Mouse (Mus musculus) layer of hippocampus, adult 8-10 months (tissue): Measurements from ENCODE around the gene Ypel3. TPM values are rescaled to one million over a fixed set of nuclear protein-coding genes. Genes with fewer than 3 reads are reported as not detected.
"Not testable (repeated sequence)": the region's sequence is repeated elsewhere in the genome, so short reads cannot be mapped to it uniquely, and the experiment has no call there.

Source experiments
- DNase-seq, 2 experiments: peaks; one replicate each; pipeline ENCODE4 v3.0.0; 2022; ENCODE audit warnings: low spot score in 2 of 2
- total RNA-seq, 4 experiments: library from RNA; stranded (reverse); gene quantifications; 2 replicates each; pipeline ENCODE4 v1.2.4; 2022

Gene Ypel3
- total RNA-seq, 4 experiments from 2014 or later: 236 to 283 (median 255) TPM

DNA sequence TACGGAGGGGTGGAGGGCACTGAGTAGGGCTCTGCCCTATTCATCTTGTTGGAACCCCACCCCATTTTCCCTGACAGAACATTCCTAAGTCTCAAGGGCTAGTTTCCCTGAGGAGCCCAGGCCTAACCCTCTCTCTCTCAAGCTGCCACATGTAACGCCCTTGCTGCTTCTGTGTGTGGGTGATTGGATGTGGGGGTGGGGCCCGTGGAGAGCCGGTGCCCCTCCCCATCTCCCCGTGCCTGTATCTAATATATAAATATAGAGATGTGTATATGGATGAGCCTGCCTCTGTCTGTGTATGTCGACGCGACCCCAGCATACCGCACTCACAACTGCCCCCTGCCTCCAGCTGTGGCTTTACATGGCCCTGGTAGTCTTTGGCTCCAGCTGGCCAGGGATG lies 11.2 kb upstream of the Ypel3 start:
- DNase-seq: no peak

DNA sequence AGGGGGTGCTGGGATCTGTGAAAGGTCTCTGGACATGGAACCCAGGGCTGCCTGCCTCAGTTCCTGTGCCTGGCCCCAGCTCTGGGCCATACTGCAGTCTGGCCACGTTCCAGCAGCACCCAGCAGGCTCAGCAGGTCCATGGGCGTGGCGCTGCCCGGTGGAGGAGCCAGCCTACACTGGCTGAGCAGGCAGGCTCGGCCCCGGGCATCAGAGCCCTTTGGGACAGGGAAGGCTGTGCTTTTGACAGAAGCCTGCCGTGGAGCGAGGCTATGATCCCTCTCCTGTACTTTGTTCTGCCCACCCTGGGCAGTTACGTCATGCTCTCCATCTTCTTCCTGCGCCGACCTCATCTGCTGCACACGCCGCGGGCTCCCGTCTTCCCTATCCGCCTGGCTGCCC lies 10.6 kb upstream of the Ypel3 start, which contains the start of gene Gdpd3:
Gdpd3 (plus strand) TSS at position 134 of the 400 bp plus-strand sequence.
- DNase-seq: no peak

DNA sequence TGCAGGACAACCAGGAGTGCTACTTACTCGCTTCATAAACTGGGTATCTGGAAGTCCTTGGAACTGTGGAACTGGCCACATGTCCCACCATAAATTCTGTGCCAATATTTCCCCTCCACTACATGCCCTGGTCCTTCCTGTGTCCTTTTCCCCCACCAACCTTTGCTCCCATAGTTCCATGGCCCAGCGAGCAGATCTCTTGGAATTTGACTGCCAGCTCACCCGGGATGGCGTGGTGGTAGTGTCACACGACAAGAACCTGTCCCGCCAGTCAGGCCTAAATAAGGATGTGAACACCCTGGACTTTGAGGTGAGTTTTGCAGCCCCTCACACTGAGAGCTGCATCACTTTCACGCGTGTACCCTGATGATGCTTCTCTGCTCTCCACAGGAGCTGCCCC lies 9.8 kb upstream of the Ypel3 start:
- no peak for DNase-seq

DNA sequence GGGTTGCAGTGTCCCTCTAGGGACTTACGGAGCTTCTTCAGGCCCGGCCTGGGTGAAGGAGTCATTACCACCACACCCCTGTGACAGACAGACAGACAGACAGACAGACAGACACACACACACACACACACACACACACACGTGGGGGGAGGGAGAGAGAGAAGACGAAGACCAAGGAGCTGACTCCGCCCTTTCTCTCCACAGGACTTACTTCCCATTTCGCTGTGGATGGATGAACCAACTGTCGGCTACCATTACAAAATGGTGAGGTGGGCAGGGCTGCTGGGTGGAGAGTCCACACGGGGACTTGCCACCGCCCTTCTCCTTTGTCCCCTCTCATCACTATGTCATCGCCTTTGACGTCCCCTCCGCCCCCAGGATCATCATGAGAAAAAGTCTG lies 6.0 kb upstream of the Ypel3 start:
- DNase-seq: no peak

DNA sequence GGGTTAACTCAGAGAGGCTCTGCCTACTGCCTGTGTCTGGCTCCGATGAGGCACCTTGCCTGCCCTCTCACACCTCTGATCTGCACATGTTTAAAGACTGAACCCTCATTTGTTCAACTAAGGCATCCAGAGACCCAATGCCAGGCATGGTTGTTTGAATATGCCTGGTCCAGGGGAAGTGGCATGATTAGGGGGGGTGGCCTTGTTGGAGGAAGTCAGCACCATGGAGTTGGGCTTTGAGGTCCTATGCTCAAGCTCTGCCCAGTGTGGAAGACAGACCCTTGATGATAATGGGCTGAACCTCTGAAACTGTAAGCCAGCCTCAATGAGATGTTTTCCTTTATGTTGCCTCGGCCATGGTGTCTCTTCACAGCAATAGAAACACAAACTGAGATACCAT lies 3.4 kb upstream of the Ypel3 start:
- DNase-seq: no peak

DNA sequence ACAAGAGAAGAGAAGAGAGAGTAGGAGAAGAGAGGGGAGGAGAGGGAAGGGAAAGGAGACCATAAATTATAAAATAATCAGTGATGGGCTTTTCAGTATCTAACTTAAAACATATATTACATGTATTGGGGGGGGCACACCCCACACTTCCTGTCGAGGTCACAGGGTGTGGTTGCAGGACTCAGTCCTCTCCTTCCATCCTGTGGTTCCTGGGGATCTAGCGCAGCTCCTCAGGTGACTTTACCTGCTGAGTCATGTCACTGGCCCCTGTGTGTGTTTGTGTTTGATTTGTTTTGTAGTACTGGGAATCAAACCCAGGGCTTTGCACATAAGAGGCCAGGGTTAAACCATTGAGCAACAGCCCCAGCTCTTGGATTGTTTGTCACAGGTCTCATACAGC lies 2.3 kb upstream of the Ypel3 start:
- DNase-seq: no peak

DNA sequence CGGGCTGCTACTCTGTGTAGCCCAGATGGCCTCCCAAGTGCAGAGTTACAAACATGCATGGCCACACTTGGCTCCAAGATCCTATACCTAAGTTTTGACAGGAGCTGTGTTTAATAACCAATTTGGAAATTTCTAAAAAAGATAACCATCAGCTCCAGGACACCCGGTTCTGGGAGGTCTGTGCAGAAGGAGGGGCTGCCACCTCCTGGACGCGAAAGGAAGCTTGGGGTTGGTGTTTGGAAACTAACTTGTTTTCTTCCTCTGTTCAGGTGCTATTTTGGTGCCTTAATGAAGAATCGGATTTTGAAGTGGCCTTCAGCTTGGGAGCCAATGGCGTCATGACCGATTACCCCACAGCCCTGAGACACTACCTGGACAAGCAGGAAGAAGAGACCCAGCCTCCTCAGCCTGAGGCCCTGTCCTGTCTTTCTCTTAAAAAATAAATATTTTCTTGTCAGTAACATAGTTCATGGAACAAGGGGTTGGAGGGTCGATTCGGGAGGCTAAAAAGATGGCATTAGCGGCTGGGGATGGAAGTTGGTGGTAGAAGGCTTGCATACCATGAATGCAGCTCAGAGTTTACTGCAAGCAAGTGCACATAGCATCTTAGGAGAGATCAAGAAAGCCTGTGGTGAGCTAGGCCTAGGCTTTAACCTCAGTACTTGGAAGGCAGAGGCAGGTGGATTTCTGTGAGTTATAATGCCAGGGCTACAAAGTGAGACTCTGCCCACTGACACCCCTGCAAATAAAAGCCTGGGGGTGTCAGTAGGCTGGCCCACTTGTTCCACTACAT lies 1.4 kb upstream of the Ypel3 start:
- DNase-seq: no peak

DNA sequence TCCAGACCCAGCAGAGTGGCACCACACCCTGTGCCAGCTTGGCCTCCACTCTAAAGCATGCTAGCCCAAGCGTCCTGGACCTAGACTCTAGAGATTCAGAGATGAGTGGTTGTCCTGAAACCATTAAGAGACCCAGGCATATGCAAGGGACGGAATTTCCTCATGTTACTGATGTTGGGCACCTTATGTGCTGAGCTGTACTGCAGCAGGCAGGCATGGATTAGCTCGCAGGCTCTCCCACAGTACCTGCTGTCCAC lies 849 bp upstream of the Ypel3 start:
- DNase-seq: no peak

DNA sequence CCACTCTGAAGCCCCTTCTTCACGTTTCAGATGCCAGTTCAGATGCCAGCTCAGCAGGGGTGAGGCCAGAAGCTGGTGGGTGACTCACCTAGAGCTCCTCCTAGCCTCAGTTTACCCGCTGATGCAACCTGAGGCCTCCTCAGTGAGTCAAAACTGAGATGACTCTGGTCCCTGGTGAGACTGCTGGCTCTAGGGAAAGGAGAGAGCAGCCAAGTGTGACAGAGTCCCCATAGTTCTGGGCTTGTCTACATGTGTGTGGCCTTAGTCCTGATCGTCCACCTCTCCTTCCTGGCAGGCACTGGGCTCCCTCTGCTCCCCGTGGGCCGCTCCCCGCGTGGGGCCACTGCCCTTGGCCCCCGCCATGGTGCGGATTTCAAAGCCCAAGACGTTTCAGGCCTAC lies 721 bp downstream of the Ypel3 start:
- no peak for DNase-seq

DNA sequence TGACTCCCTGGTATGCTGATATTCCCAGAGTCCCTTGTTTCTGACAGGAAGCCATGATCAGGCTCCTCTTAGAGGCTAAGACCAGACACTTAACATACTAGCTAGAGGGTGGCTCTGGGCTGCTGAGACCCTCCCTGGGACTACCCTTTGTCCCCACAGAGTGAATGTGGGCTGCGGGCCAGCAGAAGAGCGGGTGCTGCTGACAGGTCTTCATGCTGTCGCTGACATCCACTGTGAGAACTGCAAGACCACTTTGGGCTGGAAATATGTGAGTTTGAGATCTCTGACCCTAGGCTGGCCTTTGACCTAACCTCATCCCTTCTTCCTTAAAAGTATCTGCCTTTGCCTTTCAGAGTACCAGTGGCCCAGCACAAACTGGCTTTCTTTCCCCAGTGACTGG lies 1.4 kb downstream of the Ypel3 start:
- no peak for DNase-seq

DNA sequence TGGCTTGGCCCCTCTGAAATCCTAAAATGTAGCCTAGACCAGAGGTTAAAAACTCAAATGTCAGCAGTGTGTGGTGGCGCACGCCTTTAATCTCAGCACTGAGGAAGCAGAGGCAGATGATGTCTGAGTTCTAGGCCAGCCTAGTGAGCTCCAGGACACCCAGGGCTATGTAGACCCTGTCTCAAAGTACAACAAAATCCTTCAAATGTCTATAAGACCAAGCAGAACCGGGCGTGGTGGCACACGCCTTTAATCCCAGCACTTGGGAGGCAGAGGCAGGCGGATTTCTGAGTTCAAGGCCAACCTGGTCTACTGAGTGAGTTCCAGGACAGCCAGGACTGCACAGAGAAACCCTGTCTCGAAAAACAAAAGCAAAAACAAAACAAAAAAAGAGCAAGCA lies 2.3 kb downstream of the Ypel3 start:
- not testable (repeated sequence) for DNase-seq

DNA sequence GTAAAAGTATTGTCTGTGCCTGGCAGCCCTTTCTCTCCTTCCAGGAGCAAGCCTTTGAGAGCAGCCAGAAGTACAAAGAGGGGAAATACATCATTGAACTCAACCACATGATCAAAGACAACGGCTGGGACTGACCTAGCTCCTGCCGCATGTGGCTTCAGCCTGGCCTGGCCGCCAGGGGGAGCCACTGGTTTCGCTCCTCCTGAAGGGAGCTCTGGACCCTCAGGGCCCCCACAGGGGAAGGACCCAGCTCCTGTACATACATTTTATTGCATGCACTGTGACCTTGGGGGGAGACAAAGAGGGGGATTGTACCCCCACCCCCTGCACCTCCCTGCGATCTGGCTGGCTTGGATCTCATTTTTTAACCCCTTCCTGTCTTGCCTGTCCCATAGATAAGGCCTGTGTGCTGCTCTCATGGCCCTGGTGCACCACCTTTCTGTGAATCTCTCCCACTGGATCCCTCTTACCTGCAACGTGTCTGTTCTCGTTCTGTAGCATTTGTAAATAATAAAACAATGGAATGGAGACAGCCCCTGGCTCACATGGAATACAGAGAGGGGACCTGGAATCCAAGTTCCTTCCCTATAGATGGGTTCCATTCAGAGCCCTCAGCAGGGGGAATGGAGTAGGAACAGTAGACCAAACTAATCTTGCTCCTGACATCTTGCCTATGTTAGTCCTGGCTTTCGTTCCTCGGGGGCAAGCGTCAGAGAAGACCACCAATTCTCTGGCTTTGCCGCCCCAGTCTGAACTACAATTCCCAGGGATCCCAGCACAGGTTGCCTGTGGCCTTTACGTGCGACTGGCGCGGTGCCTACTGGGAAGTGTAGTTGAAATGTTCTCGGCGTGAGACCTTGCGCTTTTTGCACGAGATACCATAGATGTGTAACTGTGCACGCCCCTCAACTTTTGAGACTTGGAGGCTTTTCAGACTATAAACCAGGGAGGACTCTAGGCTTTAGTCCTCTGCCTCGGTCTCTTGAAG lies 3.5 kb downstream of the Ypel3 start:
- peak; percentile 76 to 85 for DNase-seq

DNA sequence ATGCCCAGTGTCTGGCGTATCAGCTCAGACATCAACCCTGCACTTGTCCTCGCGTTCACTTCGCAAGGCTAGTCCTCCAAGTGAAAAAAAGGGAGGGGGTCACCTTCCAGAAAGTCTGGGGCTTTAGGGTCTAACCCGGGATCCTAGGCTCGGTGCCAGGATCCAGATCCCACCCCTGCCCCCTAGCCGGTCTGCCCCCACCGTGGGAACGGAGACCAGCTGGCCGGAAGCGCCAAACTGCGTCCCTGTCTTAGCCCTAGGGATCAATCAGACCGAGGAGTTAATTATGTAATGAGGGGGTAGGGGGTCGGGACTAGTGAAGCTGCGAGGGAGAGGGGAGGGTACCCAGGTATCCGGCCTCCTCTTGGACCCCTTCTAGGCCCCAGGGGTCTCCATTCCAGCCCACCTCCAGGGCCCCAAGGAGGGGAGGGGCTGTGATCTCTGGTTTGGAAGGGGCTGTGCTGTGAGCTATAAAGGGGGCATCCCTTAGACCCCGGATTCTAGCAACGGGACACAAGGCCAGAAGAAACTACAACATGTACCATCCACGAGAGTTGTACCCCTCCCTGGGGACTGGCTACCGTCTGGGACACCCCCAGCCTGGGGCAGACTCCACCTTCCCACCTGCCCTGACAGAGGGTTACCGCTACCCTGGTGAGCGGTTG lies 4.3 kb downstream of the Ypel3 start, which contains the start of gene Tbx6:
Tbx6 (plus strand) TSS at position 513 of the 665 bp plus-strand sequence.
- DNase-seq: no peak

DNA sequence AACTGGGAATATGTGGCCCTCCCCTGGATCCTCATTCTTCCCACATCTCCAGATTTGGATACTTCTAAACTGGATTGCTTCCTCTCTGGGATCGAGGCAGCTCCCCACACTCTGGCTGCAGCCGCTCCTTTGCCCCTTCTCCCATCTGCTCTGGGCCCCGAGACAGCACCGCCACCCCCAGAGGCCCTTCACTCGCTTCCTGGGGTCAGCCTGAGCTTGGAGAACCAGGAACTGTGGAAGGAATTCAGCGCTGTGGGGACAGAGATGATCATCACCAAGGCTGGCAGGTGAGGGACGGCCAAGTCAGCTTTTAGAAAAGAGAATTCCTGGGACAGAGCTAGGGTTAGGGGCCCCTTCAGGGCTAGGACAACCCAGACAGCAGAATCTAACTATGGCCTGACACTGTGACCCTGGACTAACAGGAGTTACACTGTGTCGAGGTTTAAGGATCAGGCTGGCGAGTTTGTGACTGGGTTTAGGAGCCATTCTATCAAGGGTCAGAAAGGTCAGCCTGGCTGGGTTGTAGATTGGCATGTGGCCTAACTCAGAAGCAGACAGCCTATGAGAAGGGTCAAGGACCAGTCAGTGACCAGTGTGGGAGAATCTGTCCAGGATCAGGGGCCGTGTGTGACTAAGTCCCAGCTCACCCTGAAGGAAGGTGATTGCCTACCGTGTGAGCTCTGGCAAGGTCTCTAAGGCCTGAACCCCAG lies 5.1 kb downstream of the Ypel3 start:
- DNase-seq: no peak

DNA sequence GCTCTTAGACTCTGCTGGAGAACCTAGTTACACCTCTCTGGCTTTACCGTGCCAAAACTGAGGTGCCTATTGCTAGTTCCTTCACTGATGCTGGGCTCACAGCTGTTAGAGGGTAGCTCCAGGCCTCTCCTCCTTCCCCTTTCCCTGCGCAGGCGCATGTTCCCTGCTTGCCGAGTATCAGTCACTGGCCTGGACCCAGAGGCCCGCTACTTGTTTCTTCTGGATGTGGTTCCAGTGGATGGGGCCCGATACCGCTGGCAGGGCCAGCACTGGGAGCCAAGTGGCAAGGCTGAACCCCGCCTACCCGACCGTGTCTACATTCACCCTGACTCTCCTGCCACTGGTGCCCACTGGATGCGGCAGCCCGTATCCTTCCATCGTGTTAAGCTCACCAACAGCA lies 5.9 kb downstream of the Ypel3 start:
- no peak for DNase-seq

DNA sequence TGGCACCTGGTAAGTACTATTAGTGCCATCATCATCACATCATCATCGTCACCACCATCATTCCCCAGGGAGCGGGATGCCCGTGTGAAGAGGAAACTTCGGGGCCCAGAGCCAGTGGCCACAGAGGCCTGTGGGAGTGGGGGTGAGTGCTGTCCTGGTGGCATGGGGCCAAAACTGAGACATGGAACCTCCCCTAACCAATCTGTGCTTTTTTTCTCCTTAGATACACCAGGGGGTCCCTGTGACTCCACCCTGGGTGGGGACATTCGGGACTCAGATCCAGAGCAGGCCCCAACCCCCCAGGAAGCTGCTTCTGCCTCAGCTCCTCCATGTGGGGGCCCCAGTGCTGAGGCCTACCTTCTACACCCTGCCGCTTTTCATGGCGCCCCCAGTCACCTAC lies 7.7 kb downstream of the Ypel3 start:
- no peak for DNase-seq

DNA sequence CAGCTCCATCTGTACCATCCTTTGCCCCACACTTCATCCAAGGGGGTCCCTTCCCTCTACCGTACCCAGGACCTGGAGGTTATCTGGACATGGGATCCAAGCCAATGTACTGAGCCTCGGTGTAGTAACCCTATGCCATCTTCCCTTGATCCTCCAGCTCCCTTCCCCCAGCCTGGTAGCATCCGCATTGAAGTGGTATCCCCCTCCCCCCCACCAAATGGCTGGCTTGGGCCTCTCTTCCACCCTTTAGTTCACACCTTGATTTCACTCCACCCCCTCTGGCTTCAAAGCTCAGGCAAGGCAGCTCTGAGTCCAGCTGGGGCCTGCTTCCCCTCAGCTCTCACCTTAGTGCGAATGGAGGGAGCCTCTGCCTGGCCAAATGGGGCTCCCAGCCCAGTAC lies 8.3 kb downstream of the Ypel3 start:
- DNase-seq: no peak

DNA sequence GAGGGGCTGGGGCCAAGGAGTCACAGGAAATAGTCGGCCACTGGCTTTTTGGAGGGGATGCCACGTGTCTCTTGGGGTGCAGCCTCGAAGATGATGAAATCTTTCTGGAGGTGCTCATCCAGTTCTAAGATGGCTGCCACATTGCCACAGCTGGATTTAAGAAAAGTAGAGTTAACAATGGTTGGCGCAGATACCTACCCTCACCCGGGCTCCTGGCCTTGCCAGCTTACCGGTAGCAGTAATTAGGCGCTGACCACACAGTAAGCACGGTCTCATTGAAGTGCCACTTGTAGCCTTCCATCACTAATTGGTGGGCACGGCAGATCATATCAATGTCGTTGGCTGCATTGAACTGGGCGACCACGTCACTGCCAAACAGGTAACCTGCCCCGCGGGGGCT lies 9.4 kb downstream of the Ypel3 start:
- DNase-seq: no peak

DNA sequence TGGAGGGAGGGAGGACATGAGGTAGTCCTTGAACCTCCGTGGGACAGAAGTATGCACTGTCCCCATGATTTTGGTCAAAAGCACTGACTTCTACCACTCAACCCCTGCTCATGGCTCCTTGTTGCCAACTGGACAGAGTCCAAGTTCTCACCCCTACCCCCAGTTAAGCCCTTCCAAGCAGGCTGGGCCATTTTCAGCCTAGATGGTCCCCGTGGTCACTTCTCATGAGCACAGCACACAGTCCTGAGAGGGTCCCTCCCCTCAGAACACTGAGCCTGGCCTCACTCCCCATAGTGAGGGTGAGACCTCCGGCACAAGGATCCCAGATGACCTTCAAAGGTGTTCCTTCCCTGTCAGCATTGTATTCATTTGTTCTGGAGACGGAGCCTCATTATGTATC lies 12.4 kb downstream of the Ypel3 start:
- no peak for DNase-seq

DNA sequence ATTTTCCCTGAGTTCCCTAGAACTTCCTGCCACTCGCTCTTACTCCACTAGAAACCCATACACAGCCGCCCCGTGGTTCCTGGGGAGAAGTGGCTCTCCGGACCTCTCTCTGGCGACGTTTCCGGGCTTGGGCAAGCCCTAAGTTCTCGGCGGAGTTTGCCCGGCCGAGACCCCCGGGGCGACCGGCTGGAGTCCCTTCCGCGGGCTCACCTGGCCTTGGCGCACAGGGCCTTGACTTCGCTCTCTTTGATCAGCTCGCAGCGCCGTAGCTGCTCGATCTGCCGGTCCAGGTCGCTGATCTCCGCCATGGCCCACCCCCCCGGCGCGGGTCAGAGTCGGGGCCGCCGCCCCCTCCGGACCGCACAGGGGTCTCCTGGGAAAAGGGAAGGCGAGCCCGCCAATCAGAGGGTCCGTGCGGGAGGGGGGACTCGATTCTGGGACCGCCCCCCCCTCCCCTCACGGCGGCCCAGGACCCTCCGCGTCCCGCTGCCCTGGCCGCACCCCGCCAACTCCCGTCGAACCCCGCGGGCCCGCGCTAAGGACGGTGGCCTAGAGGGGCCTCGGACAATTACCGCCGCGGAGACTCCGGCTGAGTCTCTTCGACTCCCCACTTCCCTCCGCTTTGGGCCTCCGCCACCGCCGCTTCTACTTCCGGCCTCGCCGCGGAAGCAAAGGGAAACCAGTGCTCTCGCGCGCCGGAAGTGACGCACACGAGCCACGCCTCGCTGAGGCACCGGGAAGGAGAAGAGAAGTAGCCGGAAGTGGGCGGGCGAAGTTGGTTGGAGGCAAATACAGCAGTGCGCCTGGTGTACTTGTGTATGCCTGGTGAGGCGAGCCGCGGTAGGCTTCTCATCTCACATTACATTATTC lies 15.3 kb downstream of the Ypel3 start, which contains the start of gene Ppp4c:
Ppp4c (minus strand) TSS at position 646 of the 870 bp plus-strand sequence.
- peak; percentile 94 to 96 for DNase-seq
